Mouse (Mus musculus) heart, adult 10 weeks (tissue): ENCODE measurements around the gene Smim13. TPM values are rescaled to one million over a fixed set of nuclear protein-coding genes. Genes with fewer than 3 reads are reported as not detected.

ENCODE experiments used
- polyA plus RNA-seq: library from polyadenylated mRNA; stranded (reverse); fragments of 350-450 nt; fragmentation: Illumina TruSeq; extraction: RNeasy Lipid Tissue Mini Kit (QIAGEN cat#74804); gene quantifications from one replicate; pipeline ENCODE4 v1.2.3, GENCODE M21; 2014; ENCODE audit warnings: low read depth, low replicate concordance

Gene Smim13
- 21.0 TPM for polyA plus RNA-seq

GRCm38 (mm10) chr13:41249538-41250317 lies at the start of gene Smim13:
Smim13 (plus strand) TSS chr13:41249844.

GRCm38 (mm10) chr13:41220304-41220834 lies 29.3 kb upstream of the Smim13 start, which contains the start of gene Elovl2:
Elovl2 (minus strand) TSS chr13:41220405.

DNA sequence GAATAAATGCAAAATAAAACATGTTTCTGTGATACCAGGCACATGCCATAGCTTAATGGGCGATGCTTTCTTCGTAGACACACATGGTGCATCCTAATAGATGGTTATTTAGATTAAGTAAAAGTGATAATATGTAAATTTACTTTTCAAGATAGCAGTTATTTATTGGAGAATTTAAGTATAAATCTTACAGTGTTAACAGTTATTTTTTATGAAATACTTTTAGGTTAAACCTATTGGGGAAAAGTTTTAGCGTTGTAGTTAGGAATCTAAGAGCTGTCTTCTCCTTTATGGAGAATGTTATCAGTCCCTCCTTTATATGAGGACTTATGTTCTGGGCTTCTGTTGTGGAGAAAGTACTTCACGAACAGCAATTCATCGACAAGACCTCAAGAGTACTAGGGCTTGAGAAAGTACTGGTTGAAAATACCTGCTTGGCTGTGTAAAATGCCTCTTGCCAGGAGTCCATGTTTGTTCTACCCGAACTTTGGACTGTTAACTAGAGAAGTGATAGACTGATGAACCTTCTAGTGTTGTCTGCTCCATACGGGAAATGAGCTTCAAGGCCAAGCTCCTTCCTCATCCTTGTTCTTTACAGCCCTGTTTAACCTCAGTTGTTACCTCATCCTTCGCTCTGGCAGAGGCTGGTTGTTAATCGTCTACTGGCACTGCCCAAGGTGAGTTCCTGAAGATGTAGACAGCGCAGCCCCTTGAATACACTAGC lies 24.4 kb downstream of the Smim13 start, which contains the start of gene Gm17364:
Gene Gm17364 (minus strand): TSS at position 51 of the 724 bp plus-strand sequence.

Other genes with a start within 250 kb of the Smim13 start
- gene Pak1ip1, start 248.8 kb upstream of the Smim13 start, polyA plus RNA-seq, result 34.9 TPM
- 155 TPM for gene Tmem14c, start 233.6 kb upstream of the Smim13 start, polyA plus RNA-seq
- gene Mak, start 170.1 kb upstream of the Smim13 start, polyA plus RNA-seq, result not detected
- not detected for gene Gcm2, start 138.8 kb upstream of the Smim13 start, polyA plus RNA-seq
- gene Sycp2l, start 135.5 kb upstream of the Smim13 start, polyA plus RNA-seq, result not detected
- gene Elovl2, start 29.4 kb upstream of the Smim13 start, polyA plus RNA-seq, result 0.16 TPM
- gene Gm17364, start 24.1 kb downstream of the Smim13 start, polyA plus RNA-seq, result not detected
- 16.7 TPM for gene Nedd9, start 237.5 kb downstream of the Smim13 start, polyA plus RNA-seq